Comparison of ENCODE assay signal across 17 mouse cellular contexts in the genomic region with DNA sequence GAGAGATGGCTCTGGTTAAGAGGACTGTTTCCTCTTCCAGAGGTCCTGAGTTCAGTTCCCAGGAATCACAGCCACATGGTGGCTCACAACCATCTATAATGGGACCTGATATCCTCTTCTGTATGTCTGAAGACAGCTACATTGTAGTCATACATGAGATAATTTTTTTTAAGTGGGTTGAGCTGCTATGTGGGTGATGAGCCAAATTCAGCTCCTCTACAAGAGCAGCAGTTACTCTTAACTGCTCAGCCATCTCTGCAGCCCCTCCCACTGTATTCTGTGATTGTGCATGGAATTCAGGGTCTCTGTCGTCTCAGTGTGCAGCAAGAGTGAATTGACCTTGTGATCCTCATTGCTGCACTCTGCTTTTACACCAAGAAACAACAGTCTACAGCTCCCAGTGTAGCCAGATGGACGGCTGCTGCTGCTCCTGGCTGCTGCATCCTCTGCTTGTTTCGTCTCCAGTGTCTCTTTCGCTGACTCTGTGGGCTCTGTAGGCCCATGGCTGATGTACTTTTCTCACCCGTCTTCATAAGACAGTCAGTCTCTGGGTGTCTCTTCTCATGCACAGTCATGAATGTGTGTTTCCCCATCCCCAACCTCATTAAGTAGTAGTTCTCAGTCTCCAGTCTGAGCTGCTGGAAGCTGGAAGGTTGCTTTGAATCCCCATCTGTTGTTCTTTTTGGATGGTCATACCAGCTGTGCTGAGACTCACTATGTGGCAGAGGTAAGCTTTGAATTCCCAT. TPM values are rescaled to one million over a fixed set of nuclear protein-coding genes. Genes with fewer than 3 reads are reported as not detected.
A peak's percentile ranks its signal among the peaks of the same experiment; 100 is the strongest.
DNase-seq lines count a peak whose midpoint lies in the region; ATAC-seq and TF ChIP-seq lines count a peak whose summit lies in the region.
"Had no signal": no experiment of that assay in that cellular context is flagged by ENCODE, and none has a peak within 500 bp of the region (broad histone marks: within the 10 kb centered on the region; RNA-seq: fewer than 3 reads in every experiment).

No protein-coding gene starts in this region.

- H3K36me3 ChIP-seq in forebrain, embryonic 13.5 days (ENCODE audit: poor library complexity, severe bottlenecking), result peaks cover 30% of the 10 kb centered on the region
- H3K36me3 ChIP-seq in forebrain, embryonic 10.5 days (replicated peaks), result peaks cover 46% of the 10 kb centered on the region
- H3K36me3 ChIP-seq in CH12.LX (replicated peaks in 1 of 2; ENCODE audit: control insufficient read depth in 1 of 2, insufficient read depth in 1 of 2, low read length in 1 of 2), result peaks cover 25 to 47% of the 10 kb centered on the region in 2 experiments

- H3K4me3 ChIP-seq in forebrain, embryonic 13.5 days, result no peak overlapping the region
- H3K4me3 ChIP-seq in forebrain, embryonic 10.5 days, result no peak overlapping the region
- H3K4me3 ChIP-seq in CH12.LX (replicated peaks in 1 of 3; ENCODE audit: low read depth in 2 of 3, low read length in 2 of 3, poor library complexity in 1 of 3), result no peak overlapping the region
- H3K4me3 ChIP-seq: megakaryocyte, embryonic 14.5 days had no signal

- TF ChIP-seq RAD21 in CH12.LX (IDR thresholded peaks at IDR 0.05; ENCODE audit: low read depth, low read length), result no peak

- H3K27me3 ChIP-seq in forebrain, embryonic 13.5 days, result no peaks in the 10 kb centered on the region
- no peaks in the 10 kb centered on the region for H3K27me3 ChIP-seq in forebrain, embryonic 10.5 days (ENCODE audit: poor library complexity, severe bottlenecking)
- H3K27me3 ChIP-seq in CH12.LX (replicated peaks), result no peaks in the 10 kb centered on the region
- H3K27me3 ChIP-seq: megakaryocyte, embryonic 14.5 days had no signal

- H3K79me2 ChIP-seq in CH12.LX (replicated peaks; ENCODE audit: control insufficient read depth, extremely low read depth, insufficient read depth, poor library complexity, severe bottlenecking), result no peaks in the 10 kb centered on the region

- no peak for DNase-seq in forebrain, embryonic 10.5 days (ENCODE audit: extremely low spot score, low spot score)
- DNase-seq in left cerebral cortex, adult 18-20 months (ENCODE audit: low spot score in 2 of 2), result peak; percentile 17 to 27
- DNase-seq in left cerebral cortex, adult 11 months (ENCODE audit: low spot score), result no peak
- no peak for DNase-seq in CH12.LX (ENCODE audit: extremely low read depth)
- DNase-seq in left cerebral cortex, postnatal 14 days (ENCODE audit: low spot score in 2 of 2), result peak; percentile 34 to 71
- DNase-seq in urinary bladder, postnatal 4 days (ENCODE audit: low spot score in 2 of 2), result no peak
- DNase-seq in thymus, postnatal 14 days, result no peak
- DNase-seq: gastrocnemius, postnatal 10 days; kidney, adult 2 months had no signal

- no peak for TF ChIP-seq EP300 in CH12.LX (IDR thresholded peaks at IDR 0.05; ENCODE audit: low read length)

- H3K9me3 ChIP-seq in forebrain, embryonic 13.5 days (replicated peaks), result no peaks in the 10 kb centered on the region
- H3K9me3 ChIP-seq in forebrain, embryonic 10.5 days, result no peaks in the 10 kb centered on the region
- no peaks in the 10 kb centered on the region for H3K9me3 ChIP-seq in CH12.LX (replicated peaks; ENCODE audit: low read length)
- H3K9me3 ChIP-seq: megakaryocyte, embryonic 14.5 days had no signal

- peak; percentile 10; the same call in 1 of the 2 replicates for ATAC-seq in forebrain, embryonic 13.5 days

- H3K9ac ChIP-seq in forebrain, embryonic 13.5 days, result no peak overlapping the region
- no peak overlapping the region for H3K9ac ChIP-seq in CH12.LX (ENCODE audit: insufficient read depth, low read depth)

- 68% methylated on average over 5 of the region's 5 CpGs for WGBS in forebrain, embryonic 13.5 days
- 77% methylated on average over 5 of the region's 5 CpGs for WGBS in forebrain, embryonic 10.5 days

- no peak overlapping the region for H3K4me2 ChIP-seq in forebrain, embryonic 13.5 days
- no peak overlapping the region for H3K4me2 ChIP-seq in CH12.LX (ENCODE audit: insufficient read depth, low read depth, poor library complexity, severe bottlenecking)

- dilution Hi-C loops in CH12.LX (cut with MboI; ENCODE audit: extremely low pct_ligation_motif_present, extremely low pct_unique_long_range_greater_than_20kb, low sequenced_read_pairs), result no loop called here

- TF ChIP-seq POLR2A in CH12.LX (IDR thresholded peaks at IDR 0.05; ENCODE audit: low read depth, low read length), result 0 out of 2 replicates have a peak, but pooled peaks have one; percentile 5

- TF ChIP-seq CTCF in CH12.LX (conservative IDR thresholded peaks at IDR 0.05 in 1 of 2, IDR thresholded peaks at IDR 0.05 in 1 of 2; ENCODE audit: low read depth in 2 of 2, low read length in 2 of 2), result no peak

- 0 out of 2 replicates have a peak, but pooled peaks cover 4% of the 10 kb centered on the region for H3K4me1 ChIP-seq in forebrain, embryonic 13.5 days
- no peaks in the 10 kb centered on the region for H3K4me1 ChIP-seq in forebrain, embryonic 10.5 days
- H3K4me1 ChIP-seq in CH12.LX (ENCODE audit: control insufficient read depth in 1 of 2, insufficient read depth in 2 of 2), result no peaks in the 10 kb centered on the region; a peak in 1 of 4 replicates

- in situ Hi-C loops in CH12.LX (cut with MboI; ENCODE audit: low pct_ligation_motif_present, low pct_unique_long_range_greater_than_20kb, low sequenced_read_pairs), result no loop called here

- intact Hi-C loops in left cerebral cortex, postnatal 14 days (cut with DNase I), result no loop called here

- H3K27ac ChIP-seq in forebrain, embryonic 13.5 days, result no peak overlapping the region
- H3K27ac ChIP-seq in forebrain, embryonic 10.5 days, result no peak overlapping the region
- H3K27ac ChIP-seq in CH12.LX (ENCODE audit: insufficient read depth, low read depth), result no peak overlapping the region

TF ChIP-seq in CH12.LX, 34 proteins besides CTCF, POLR2A, EP300 and RAD21:
- TF ChIP-seq RCOR1 (conservative IDR thresholded peaks at IDR 0.05; ENCODE audit: low read depth, low read length) (no peak), ZMIZ1 (IDR thresholded peaks at IDR 0.05; ENCODE audit: low read depth, low read length) (peak; percentile 53)

RNA-seq across cellular contexts. Expression of a gene that starts 16.8 kb away (rescaled TPM):
- polyA plus RNA-seq in forebrain, embryonic 13.5 days (2015; fragmentation: Nextera tagmentation; extraction: Ambion mirVana), result not detected in 2 replicates
- not detected in 2 replicates for polyA plus RNA-seq in forebrain, embryonic 10.5 days (2016; fragmentation: Nextera tagmentation; extraction: Ambion mirVana)
- total RNA-seq in left cerebral cortex, adult 18-20 months (2021), result not detected
- total RNA-seq in CH12.LX (2012; rRNA removed), result not detected in 2 replicates
- total RNA-seq in CH12.LX (2014; rRNA removed), result not detected in 2 replicates
- not detected in 2 replicates for polyA plus RNA-seq in CH12.LX (2012; ENCODE audit: insufficient read length, low read depth)
- total RNA-seq in left cerebral cortex, postnatal 14 days (2021), result not detected
- total RNA-seq: adrenal gland, adult 18-20 months; gastrocnemius, postnatal 10 days; heart, postnatal 10 days; left cerebral cortex, adult 8-10 months; neutrophil, adult 5-6 weeks had no signal
- polyA plus RNA-seq: C2C12; embryonic facial prominence, embryonic 11.5 days; kidney, adult 2 months had no signal

RNA-seq across cellular contexts. Expression of a gene that starts 30.0 kb away (rescaled TPM):
- 108 and 112 TPM in 2 replicates for polyA plus RNA-seq in forebrain, embryonic 13.5 days (2015; fragmentation: Nextera tagmentation; extraction: Ambion mirVana)
- polyA plus RNA-seq in forebrain, embryonic 10.5 days (2016; fragmentation: Nextera tagmentation; extraction: Ambion mirVana), result 86.5 and 88.4 TPM in 2 replicates
- total RNA-seq in left cerebral cortex, adult 18-20 months (2021), result 100 to 1,000 TPM; 120 to 124 TPM
- total RNA-seq in CH12.LX (2012; rRNA removed) (85.5 and 108 TPM in 2 replicates), CH12.LX (2014; rRNA removed) (177 and 190 TPM in 2 replicates)
- polyA plus RNA-seq in CH12.LX (2012; ENCODE audit: insufficient read length, low read depth), result 121 and 185 TPM in 2 replicates
- 100 to 1,000 TPM; 129 to 131 TPM for total RNA-seq in left cerebral cortex, postnatal 14 days (2021)

Comparison
In these comparisons a context has a peak if more than half of its experiments do, and no peak if none do; other contexts are left out.
1. DNase-seq: peak in left cerebral cortex, adult 18-20 months (2 of 2) and left cerebral cortex, postnatal 14 days (2 of 2); none in forebrain, embryonic 10.5 days (single experiment), left cerebral cortex, adult 11 months (single experiment), CH12.LX (single experiment), urinary bladder, postnatal 4 days (0 of 2) and thymus, postnatal 14 days (single experiment).